Mouse (Mus musculus) bone marrow macrophage, adult 2 months (primary cell): ENCODE results near the gene Apol9b.

Source experiments
- CTCF ChIP-seq: IDR thresholded peaks from 2 replicates; pipeline ENCODE4 v1.5.1; 2012; ENCODE audit warnings: low read depth, mild to moderate bottlenecking, low read length, moderate library complexity
- POLR2A ChIP-seq: IDR thresholded peaks from 2 replicates; pipeline ENCODE4 v1.6.1; 2012; ENCODE audit warnings: mild to moderate bottlenecking, low read depth, low read length, borderline replicate concordance

GRCm38 (mm10) chr15:77757586-77758226 is 28.9 kb downstream of the Apol9b start:
- TF ChIP-seq POLR2A (no peak), CTCF (no peak)
